Mouse (Mus musculus): ENCODE results near the gene 4930518I15Rik. TPM values are rescaled to one million over a fixed set of nuclear protein-coding genes. Genes with fewer than 3 reads are reported as not detected.
"Not testable (repeated sequence)": the region's sequence is repeated elsewhere in the genome, so short reads cannot be mapped to it uniquely, and the experiment has no call there.

4930518I15Rik gene
- total RNA-seq, 2 experiments from 2014 or later: 3.9 TPM; not detected in 1

- no peak for ATAC-seq (replicated peaks; ENCODE audit: low FRiP score, poor library complexity, severe bottlenecking)
Observed at GRCm38 (mm10) chr2:156848526-156849182, 9.1 kb downstream of the 4930518I15Rik start.

- ATAC-seq (replicated peaks; ENCODE audit: low FRiP score, poor library complexity, severe bottlenecking): no peak
Observed at GRCm38 (mm10) chr2:156847653-156848052, 10.1 kb downstream of the 4930518I15Rik start.

DNA sequence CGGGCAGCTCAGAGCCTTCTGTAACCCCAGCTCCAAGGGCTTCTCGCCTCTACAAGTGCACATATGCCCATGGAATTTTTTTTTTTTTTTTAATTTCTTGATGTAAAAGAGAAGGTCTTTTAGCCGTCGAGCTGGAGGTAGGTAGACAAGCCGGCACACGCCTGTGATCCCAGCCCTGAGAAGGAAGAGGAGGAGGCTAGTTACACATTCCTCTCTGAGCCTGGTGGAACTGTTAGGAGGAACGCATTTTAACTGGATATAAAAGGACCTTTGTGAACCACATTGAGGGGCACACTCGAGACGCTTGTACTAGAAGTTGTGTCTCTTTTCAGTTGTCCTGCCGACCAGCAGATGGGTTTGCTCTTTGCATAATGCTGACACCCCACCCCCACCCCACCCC, 13.0 kb downstream of the 4930518I15Rik start:
- ATAC-seq (replicated peaks; ENCODE audit: low FRiP score, poor library complexity, severe bottlenecking): no peak

- ATAC-seq (replicated peaks; ENCODE audit: low FRiP score, poor library complexity, severe bottlenecking): no peak
Observed at GRCm38 (mm10) chr2:156843331-156843730, 14.4 kb downstream of the 4930518I15Rik start.

GRCm38 (mm10) chr2:156842711-156843110, 15.0 kb downstream of the 4930518I15Rik start:
- ATAC-seq (replicated peaks; ENCODE audit: low FRiP score, poor library complexity, severe bottlenecking): no peak

GRCm38 (mm10) chr2:156841841-156842706, 15.7 kb downstream of the 4930518I15Rik start:
- 0 out of 2 replicates have a peak, but pooled peaks have one; percentile 7 for ATAC-seq (replicated peaks; ENCODE audit: low FRiP score, poor library complexity, severe bottlenecking)

GRCm38 (mm10) chr2:156841028-156841840, 16.5 kb downstream of the 4930518I15Rik start:
- 0 out of 2 replicates have a peak, but pooled peaks have one; percentile 26 for ATAC-seq (replicated peaks; ENCODE audit: low FRiP score, poor library complexity, severe bottlenecking)

GRCm38 (mm10) chr2:156840301-156841027, 17.3 kb downstream of the 4930518I15Rik start:
- no peak for ATAC-seq (replicated peaks; ENCODE audit: low FRiP score, poor library complexity, severe bottlenecking)

DNA sequence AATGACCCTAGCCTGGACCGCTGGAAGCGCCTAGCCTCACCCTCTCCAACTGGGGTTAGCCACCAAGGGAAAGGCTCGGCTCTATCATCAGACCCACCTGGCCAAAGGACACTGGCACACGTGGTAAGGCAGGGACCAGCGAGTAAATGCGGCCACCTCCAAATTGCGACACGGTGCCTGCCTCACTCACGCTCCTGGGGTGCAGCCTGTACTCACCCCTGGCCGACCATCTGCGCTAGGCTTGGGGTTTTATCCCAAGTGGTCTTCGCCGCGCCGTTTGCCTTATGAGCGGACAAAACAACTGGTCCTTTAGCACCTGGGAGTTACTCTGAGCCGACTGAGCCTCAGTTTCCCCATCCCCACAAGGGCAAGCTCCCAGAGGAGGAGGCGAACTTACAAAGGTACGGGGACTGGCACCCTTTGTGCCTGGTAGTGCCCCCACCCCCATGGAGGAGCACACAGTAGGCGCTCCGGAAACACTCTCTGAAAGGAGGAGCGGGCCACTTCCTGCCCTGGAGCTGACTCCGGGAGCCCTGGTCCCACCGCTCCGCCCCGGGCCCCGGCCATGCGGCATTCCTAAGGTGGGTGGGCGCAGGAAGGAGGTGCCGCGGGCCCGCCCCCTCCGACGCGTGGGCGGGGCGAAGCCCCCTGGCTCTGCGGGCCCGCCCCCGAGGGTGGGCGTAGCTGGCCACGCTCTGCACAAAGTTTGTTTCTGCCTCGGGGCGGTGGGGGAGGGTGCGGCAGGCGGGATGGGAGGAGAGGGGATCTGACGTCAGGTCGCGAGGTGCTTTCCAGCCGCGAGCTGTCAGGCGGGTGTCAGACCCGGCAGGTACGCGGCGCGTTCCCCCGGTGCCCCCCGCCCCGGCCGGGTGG, 18.2 kb downstream of the 4930518I15Rik start, which contains the start of gene Tgif2:
TSS of gene Tgif2 (plus strand) at position 689 of the 873 bp plus-strand sequence.
- no peak for ATAC-seq (replicated peaks; ENCODE audit: low FRiP score, poor library complexity, severe bottlenecking)

- no peak for ATAC-seq (replicated peaks; ENCODE audit: low FRiP score, poor library complexity, severe bottlenecking)
Observed at GRCm38 (mm10) chr2:156838839-156839238, 18.9 kb downstream of the 4930518I15Rik start.

GRCm38 (mm10) chr2:156834336-156834735, 23.4 kb downstream of the 4930518I15Rik start:
- ATAC-seq (replicated peaks; ENCODE audit: low FRiP score, poor library complexity, severe bottlenecking): no peak

DNA sequence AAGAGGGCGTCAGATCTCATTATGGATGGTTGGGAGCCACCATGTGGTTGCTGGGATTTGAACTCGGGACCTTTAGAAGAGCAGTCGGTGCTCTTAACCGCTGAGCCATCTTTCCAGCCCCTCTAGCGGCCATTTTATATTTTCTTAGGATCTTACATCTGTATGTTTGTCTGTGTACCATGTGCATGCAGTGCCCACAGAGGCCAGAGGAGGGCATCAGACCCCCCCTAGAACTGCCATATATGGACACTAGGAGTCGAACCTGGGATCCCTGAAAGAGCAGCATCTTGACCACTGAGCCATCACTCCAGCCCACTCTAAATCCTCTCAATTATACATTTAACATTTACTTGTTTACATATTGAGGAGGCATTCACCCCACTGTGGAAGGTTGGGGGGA, 32.6 kb downstream of the 4930518I15Rik start:
- not testable (repeated sequence) for ATAC-seq (replicated peaks; ENCODE audit: low FRiP score, poor library complexity, severe bottlenecking)

GRCm38 (mm10) chr2:156816116-156816515, 41.6 kb downstream of the 4930518I15Rik start:
- ATAC-seq (replicated peaks; ENCODE audit: low FRiP score, poor library complexity, severe bottlenecking): no peak

DNA sequence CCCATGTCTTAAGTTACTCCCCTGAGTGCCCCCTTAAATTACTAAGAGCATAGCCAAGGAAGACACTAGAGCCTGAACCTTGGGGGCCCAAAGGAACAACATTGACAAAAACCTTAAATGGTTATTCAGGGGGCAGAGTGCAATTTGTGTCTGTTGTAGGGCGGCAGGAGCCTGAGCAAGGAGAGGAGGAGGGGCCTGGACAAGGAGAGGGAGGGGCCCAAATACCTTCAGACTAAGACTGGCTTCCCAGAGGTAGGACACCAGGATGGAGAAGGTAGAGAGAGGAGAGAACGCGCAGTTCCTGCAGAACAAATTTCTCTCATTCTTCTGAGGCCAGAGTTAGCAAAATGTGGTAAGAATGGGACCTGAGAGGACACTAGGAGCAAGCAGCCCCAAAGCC, 42.3 kb downstream of the 4930518I15Rik start:
- ATAC-seq (replicated peaks; ENCODE audit: low FRiP score, poor library complexity, severe bottlenecking): no peak

DNA sequence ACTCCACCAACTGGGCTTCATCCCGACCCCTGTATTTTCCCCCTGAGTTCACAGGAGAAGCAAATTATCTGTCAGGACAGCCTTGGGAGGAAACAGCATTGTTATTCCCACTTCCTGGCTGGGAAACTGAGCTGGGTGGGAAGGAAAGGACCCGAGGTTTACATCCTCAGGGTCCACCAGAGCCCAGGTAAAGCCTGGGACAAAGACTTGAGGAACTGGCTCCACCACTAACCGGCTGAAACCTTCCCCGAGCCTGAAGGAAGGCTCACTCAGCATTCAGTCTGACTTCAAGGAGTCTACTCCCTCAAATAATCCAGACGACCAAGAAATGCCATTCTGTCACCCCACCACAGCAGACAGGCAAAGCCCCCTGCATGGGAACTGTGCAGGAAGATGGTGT, 42.9 kb downstream of the 4930518I15Rik start:
- ATAC-seq (replicated peaks; ENCODE audit: low FRiP score, poor library complexity, severe bottlenecking): no peak

- ATAC-seq (replicated peaks; ENCODE audit: low FRiP score, poor library complexity, severe bottlenecking): no peak
Observed at GRCm38 (mm10) chr2:156814344-156814801, 43.4 kb downstream of the 4930518I15Rik start.

GRCm38 (mm10) chr2:156811556-156811955, 46.2 kb downstream of the 4930518I15Rik start:
- ATAC-seq (replicated peaks; ENCODE audit: low FRiP score, poor library complexity, severe bottlenecking): no peak

GRCm38 (mm10) chr2:156810716-156811115, 47.0 kb downstream of the 4930518I15Rik start:
- ATAC-seq (replicated peaks; ENCODE audit: low FRiP score, poor library complexity, severe bottlenecking): no peak
